Mouse (Mus musculus) forebrain, embryonic 16.5 days (tissue): ENCODE results near the gene Snw1. TPM values are rescaled to one million over a fixed set of nuclear protein-coding genes. Genes with fewer than 3 reads are reported as not detected.
A peak's percentile ranks its signal among the peaks of the same experiment; 100 is the strongest.

Experiments
- ATAC-seq: fragments of 200-750 bp; cut with Nextera tagmentation; 2 replicates; pipeline ENCODE4 v1.8.0; 2017; ENCODE audit warnings: mild to moderate bottlenecking, moderate library complexity
- H3K27ac ChIP-seq: fragments of 300-500 bp; sonication (generic); 2 replicates; pipeline ENCODE4 v1.5.1; 2014; ENCODE audit warnings: low read length, control low read depth
- H3K27me3 ChIP-seq: fragments of 300-500 bp; sonication (generic); replicated peaks from 2 replicates; pipeline ENCODE4 v1.6.1; 2014; ENCODE audit warnings: low read length; ENCODE audit not compliant: control insufficient read depth, insufficient read depth
- H3K36me3 ChIP-seq: fragments of 300-500 bp; sonication (generic); 2 replicates; pipeline ENCODE4 v1.6.1; 2014; ENCODE audit not compliant: control insufficient read depth, insufficient read depth
- H3K4me1 ChIP-seq: fragments of 300-500 bp; sonication (generic); replicated peaks from 2 replicates; pipeline ENCODE4 v1.6.1; 2014; ENCODE audit warnings: low read length; ENCODE audit not compliant: control insufficient read depth, insufficient read depth
- H3K4me2 ChIP-seq: fragments of 300-500 bp; sonication (generic); 2 replicates; pipeline ENCODE4 v1.6.1; 2014; ENCODE audit warnings: mild to moderate bottlenecking, low read length, control low read depth
- H3K4me3 ChIP-seq: fragments of 300-500 bp; sonication (generic); replicated peaks from 2 replicates; pipeline ENCODE4 v1.5.1; 2014; ENCODE audit warnings: mild to moderate bottlenecking, low read length, control low read depth
- H3K9ac ChIP-seq: fragments of 300-500 bp; sonication (generic); replicated peaks from 2 replicates; pipeline ENCODE4 v1.6.1; 2014; ENCODE audit warnings: low read depth, low read length, control low read depth
- H3K9me3 ChIP-seq: fragments of 300-500 bp; sonication (generic); 2 replicates; pipeline ENCODE4 v1.6.1; 2016; ENCODE audit warnings: low read length; ENCODE audit not compliant: control insufficient read depth
- WGBS: fragments of 180-500 bp; shearing (Covaris S2); extraction: QIAGEN DNeasy Blood & Tissue Kit; methylation state at CpG from one replicate; pipeline ENCODE4 v1.1.7; 2014; 5-methylcytosine and 5-hydroxymethylcytosine counted together
- polyA plus RNA-seq: library from polyadenylated mRNA; unstranded; fragments of >200 nt; fragmentation: Nextera tagmentation; extraction: Ambion mirVana; gene quantifications from 2 replicates; pipeline ENCODE4 v1.2.1, GENCODE M21; 2015

Snw1 gene
- polyA plus RNA-seq, 1 experiment from 2014 or later, result 116 TPM

GRCm38 (mm10) chr12:87426354-87427031, 45.6 kb downstream of the Snw1 start:
- Histone ChIP-seq H3K4me3 (no peak overlapping the region), H3K9ac (no peak overlapping the region), H3K36me3 (peaks cover 36% of the 10 kb centered on the region), H3K4me2 (no peak overlapping the region), H3K27me3 (no peaks in the 10 kb centered on the region), H3K9me3 (no peaks in the 10 kb centered on the region), H3K27ac (no peak overlapping the region), H3K4me1 (no peaks in the 10 kb centered on the region)
- 87% methylated on average over 5 of the region's 5 CpGs for WGBS
- ATAC-seq, result no peak

- no peak for ATAC-seq
- no peak overlapping the region for H3K4me2 ChIP-seq
- 27% methylated on average over 3 of the region's 3 CpGs for WGBS
- no peak overlapping the region for H3K9ac ChIP-seq
- no peak overlapping the region for H3K27ac ChIP-seq
- H3K4me3 ChIP-seq, result no peak overlapping the region
- H3K9me3 ChIP-seq, result no peaks in the 10 kb centered on the region
- H3K27me3 ChIP-seq, result no peaks in the 10 kb centered on the region
- peaks cover under 1% of the 10 kb centered on the region; the same call in 1 of the 2 replicates for H3K4me1 ChIP-seq
- peaks cover 20% of the 10 kb centered on the region for H3K36me3 ChIP-seq
Observed at GRCm38 (mm10) chr12:87424516-87424915, 47.6 kb downstream of the Snw1 start.

- Histone ChIP-seq H3K4me3 (no peak overlapping the region), H3K27ac (no peak overlapping the region)
- ATAC-seq, result no peak
Observed at GRCm38 (mm10) chr12:87423700-87424099, 48.4 kb downstream of the Snw1 start.

GRCm38 (mm10) chr12:87421708-87422507, 50.2 kb downstream of the Snw1 start:
- 0 out of 2 replicates have a peak, but pooled peaks cover under 1% of the 10 kb centered on the region for H3K36me3 ChIP-seq
- H3K9me3 ChIP-seq, result no peaks in the 10 kb centered on the region
- H3K27ac ChIP-seq, result no peak overlapping the region
- no peaks in the 10 kb centered on the region for H3K27me3 ChIP-seq
- no peak overlapping the region for H3K4me2 ChIP-seq
- H3K4me1 ChIP-seq, result peaks cover 9% of the 10 kb centered on the region
- ATAC-seq, result no peak
- no peak overlapping the region for H3K4me3 ChIP-seq
- no peak overlapping the region for H3K9ac ChIP-seq
- 57% methylated on average over 5 of the region's 5 CpGs for WGBS

More at GRCm38 (mm10) chr12:87423700-87424099, 48.4 kb downstream of the Snw1 start:
- Histone ChIP-seq H3K36me3 (peaks cover 12% of the 10 kb centered on the region), H3K9ac (no peak overlapping the region), H3K4me1 (peaks cover 9% of the 10 kb centered on the region), H3K4me2 (no peak overlapping the region), H3K9me3 (no peaks in the 10 kb centered on the region), H3K27me3 (no peaks in the 10 kb centered on the region)
- 32% methylated on average over 1 of the region's 1 CpGs for WGBS

- Histone ChIP-seq H3K4me1 (peaks cover 9% of the 10 kb centered on the region), H3K4me2 (no peak overlapping the region), H3K36me3 (no peaks in the 10 kb centered on the region), H3K9me3 (no peaks in the 10 kb centered on the region), H3K9ac (no peak overlapping the region), H3K27me3 (no peaks in the 10 kb centered on the region), H3K27ac (no peak overlapping the region), H3K4me3 (no peak overlapping the region)
- 78% methylated on average over 12 of the region's 12 CpGs for WGBS
- ATAC-seq, result no peak
Observed at GRCm38 (mm10) chr12:87419974-87420485, 52.0 kb downstream of the Snw1 start.

GRCm38 (mm10) chr12:87418921-87419320, 53.2 kb downstream of the Snw1 start:
- H3K4me2 ChIP-seq, result no peak overlapping the region
- WGBS, result 24% methylated on average over 5 of the region's 5 CpGs
- H3K4me3 ChIP-seq, result no peak overlapping the region
- peak; percentile 79 for ATAC-seq
- H3K4me1 ChIP-seq, result peaks cover 9% of the 10 kb centered on the region
- no peaks in the 10 kb centered on the region for H3K36me3 ChIP-seq
- peak overlapping the region; percentile 58 for H3K27ac ChIP-seq
- no peaks in the 10 kb centered on the region for H3K27me3 ChIP-seq
- H3K9me3 ChIP-seq, result no peaks in the 10 kb centered on the region
- no peak overlapping the region for H3K9ac ChIP-seq

- Histone ChIP-seq H3K27ac (no peak overlapping the region), H3K9ac (no peak overlapping the region), H3K4me3 (no peak overlapping the region), H3K4me1 (peaks cover 9% of the 10 kb centered on the region), H3K36me3 (no peaks in the 10 kb centered on the region), H3K4me2 (no peak overlapping the region), H3K9me3 (no peaks in the 10 kb centered on the region), H3K27me3 (no peaks in the 10 kb centered on the region)
- 45% methylated on average over 7 of the region's 7 CpGs for WGBS
- ATAC-seq, result no peak
Observed at GRCm38 (mm10) chr12:87416690-87417089, 55.4 kb downstream of the Snw1 start.

- Histone ChIP-seq H3K36me3 (no peaks in the 10 kb centered on the region), H3K9me3 (no peaks in the 10 kb centered on the region), H3K4me1 (peaks cover 9% of the 10 kb centered on the region), H3K27me3 (no peaks in the 10 kb centered on the region), H3K9ac (no peak overlapping the region), H3K4me2 (no peak overlapping the region), H3K27ac (no peak overlapping the region), H3K4me3 (no peak overlapping the region)
- ATAC-seq, result no peak
- WGBS, result 72% methylated on average over 4 of the region's 4 CpGs
Observed at GRCm38 (mm10) chr12:87415358-87415757, 56.7 kb downstream of the Snw1 start.

GRCm38 (mm10) chr12:87413179-87413790, 58.8 kb downstream of the Snw1 start:
- Histone ChIP-seq H3K4me1 (no peaks in the 10 kb centered on the region), H3K9ac (no peak overlapping the region), H3K4me3 (no peak overlapping the region), H3K4me2 (no peak overlapping the region), H3K27ac (no peak overlapping the region), H3K9me3 (no peaks in the 10 kb centered on the region), H3K27me3 (no peaks in the 10 kb centered on the region), H3K36me3 (no peaks in the 10 kb centered on the region)
- peak; percentile 63 for ATAC-seq
- 20% methylated on average over 4 of the region's 4 CpGs for WGBS
